Mouse (Mus musculus): ENCODE data around the gene Fggy. TPM values are rescaled to one million over a fixed set of nuclear protein-coding genes. Genes with fewer than 3 reads are reported as not detected.

The Fggy gene
- polyA plus RNA-seq, 1 experiment from 2014 or later, result 5.6 TPM

DNA sequence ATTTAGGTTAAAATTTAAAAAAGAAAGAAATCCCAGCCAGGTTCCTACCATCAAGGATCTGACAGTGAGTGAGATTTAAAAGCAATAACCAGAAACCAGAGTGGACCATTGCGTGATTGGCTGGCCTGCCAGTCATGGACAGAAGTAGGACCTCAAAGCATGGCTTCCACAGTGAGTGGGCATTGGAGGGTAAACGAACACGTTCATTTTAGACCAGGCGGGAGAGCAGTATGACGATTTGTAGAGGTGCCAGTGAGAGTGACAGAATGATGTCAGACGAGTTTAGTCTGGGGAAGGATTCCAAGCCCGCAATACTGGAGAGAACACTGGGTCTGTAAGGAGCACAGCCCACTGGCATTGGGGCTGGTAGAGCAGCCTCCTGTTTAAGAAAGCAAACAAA is 305.0 kb downstream of the Fggy start:
- peak; percentile 37; the same call in 1 of the 2 replicates for ATAC-seq
- Histone ChIP-seq H3K27me3 (replicated peaks; ENCODE audit: control insufficient read depth, insufficient read depth, low read length) (no peaks in the 10 kb centered on the region), H3K36me3 (ENCODE audit: control insufficient read depth, insufficient read depth) (no peaks in the 10 kb centered on the region), H3K27ac (ENCODE audit: low read length) (no peak overlapping the region), H3K4me3 (replicated peaks; ENCODE audit: low read length) (no peak overlapping the region), H3K4me2 (ENCODE audit: low read length) (no peak overlapping the region), H3K9me3 (ENCODE audit: control insufficient read depth, low read length) (no peaks in the 10 kb centered on the region), H3K4me1 (replicated peaks; ENCODE audit: control insufficient read depth, insufficient read depth, low read length) (peaks cover 15% of the 10 kb centered on the region), H3K9ac (replicated peaks; ENCODE audit: low read depth, low read length) (no peak overlapping the region)
- 53% methylated on average over 7 of the region's 7 CpGs for WGBS

- Histone ChIP-seq H3K9ac (replicated peaks; ENCODE audit: low read depth, low read length) (no peak overlapping the region), H3K4me3 (replicated peaks; ENCODE audit: low read length) (no peak overlapping the region), H3K4me1 (replicated peaks; ENCODE audit: control insufficient read depth, insufficient read depth, low read length) (peaks cover 15% of the 10 kb centered on the region), H3K27ac (ENCODE audit: low read length) (no peak overlapping the region), H3K9me3 (ENCODE audit: control insufficient read depth, low read length) (no peaks in the 10 kb centered on the region), H3K36me3 (ENCODE audit: control insufficient read depth, insufficient read depth) (no peaks in the 10 kb centered on the region), H3K27me3 (replicated peaks; ENCODE audit: control insufficient read depth, insufficient read depth, low read length) (no peaks in the 10 kb centered on the region), H3K4me2 (ENCODE audit: low read length) (no peak overlapping the region)
- whole genome bisulfite sequencing, result 55% methylated on average over 6 of the region's 6 CpGs
- ATAC-seq, result peak; percentile 11; the same call in 1 of the 2 replicates
These were observed 305.6 kb downstream of the Fggy start for GRCm38 (mm10) chr4:95862781-95863499.

DNA sequence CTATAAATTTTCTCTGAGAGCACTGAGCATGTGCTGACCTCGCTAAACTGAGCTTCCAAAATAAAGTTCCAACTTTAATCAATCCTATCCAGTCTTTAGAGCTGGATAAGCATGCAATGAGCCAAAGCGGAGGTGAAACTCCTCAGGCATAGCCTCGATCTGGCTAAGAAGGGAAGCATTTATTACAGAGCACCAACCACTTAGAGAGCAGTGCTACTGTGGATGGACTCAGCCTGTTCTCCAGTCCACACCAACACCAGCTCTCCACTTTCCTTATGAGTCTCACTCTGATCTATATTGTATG is 306.1 kb downstream of the Fggy start:
- no peaks in the 10 kb centered on the region for H3K9me3 ChIP-seq (ENCODE audit: control insufficient read depth, low read length)
- H3K4me1 ChIP-seq (replicated peaks; ENCODE audit: control insufficient read depth, insufficient read depth, low read length), result peaks cover 14% of the 10 kb centered on the region
- no peaks in the 10 kb centered on the region for H3K27me3 ChIP-seq (replicated peaks; ENCODE audit: control insufficient read depth, insufficient read depth, low read length)
- no peak overlapping the region for H3K4me3 ChIP-seq (replicated peaks; ENCODE audit: low read length)
- WGBS, result 91% methylated on average over 3 of the region's 3 CpGs
- no peak for ATAC-seq
- no peak overlapping the region for H3K9ac ChIP-seq (replicated peaks; ENCODE audit: low read depth, low read length)
- no peaks in the 10 kb centered on the region for H3K36me3 ChIP-seq (ENCODE audit: control insufficient read depth, insufficient read depth)
- no peak overlapping the region for H3K27ac ChIP-seq (ENCODE audit: low read length)
- H3K4me2 ChIP-seq (ENCODE audit: low read length), result no peak overlapping the region

- Histone ChIP-seq H3K9me3 (ENCODE audit: control insufficient read depth, low read length) (no peaks in the 10 kb centered on the region), H3K4me2 (ENCODE audit: low read length) (no peak overlapping the region), H3K27ac (ENCODE audit: low read length) (no peak overlapping the region), H3K9ac (replicated peaks; ENCODE audit: low read depth, low read length) (no peak overlapping the region), H3K36me3 (ENCODE audit: control insufficient read depth, insufficient read depth) (no peaks in the 10 kb centered on the region), H3K4me1 (replicated peaks; ENCODE audit: control insufficient read depth, insufficient read depth, low read length) (peaks cover 12% of the 10 kb centered on the region), H3K4me3 (replicated peaks; ENCODE audit: low read length) (no peak overlapping the region), H3K27me3 (replicated peaks; ENCODE audit: control insufficient read depth, insufficient read depth, low read length) (no peaks in the 10 kb centered on the region)
- no peak for ATAC-seq
- WGBS, result 86% methylated on average over 5 of the region's 5 CpGs
These were observed 307.9 kb downstream of the Fggy start for GRCm38 (mm10) chr4:95865251-95865650.

GRCm38 (mm10) chr4:95865882-95866281 is 308.6 kb downstream of the Fggy start:
- Histone ChIP-seq H3K27me3 (replicated peaks; ENCODE audit: control insufficient read depth, insufficient read depth, low read length) (no peaks in the 10 kb centered on the region), H3K4me3 (replicated peaks; ENCODE audit: low read length) (no peak overlapping the region), H3K4me1 (replicated peaks; ENCODE audit: control insufficient read depth, insufficient read depth, low read length) (peaks cover 12% of the 10 kb centered on the region), H3K9ac (replicated peaks; ENCODE audit: low read depth, low read length) (no peak overlapping the region), H3K4me2 (ENCODE audit: low read length) (no peak overlapping the region), H3K9me3 (ENCODE audit: control insufficient read depth, low read length) (no peaks in the 10 kb centered on the region), H3K27ac (ENCODE audit: low read length) (no peak overlapping the region), H3K36me3 (ENCODE audit: control insufficient read depth, insufficient read depth) (no peaks in the 10 kb centered on the region)
- 63% methylated on average over 3 of the region's 3 CpGs for WGBS
- no peak for ATAC-seq

DNA sequence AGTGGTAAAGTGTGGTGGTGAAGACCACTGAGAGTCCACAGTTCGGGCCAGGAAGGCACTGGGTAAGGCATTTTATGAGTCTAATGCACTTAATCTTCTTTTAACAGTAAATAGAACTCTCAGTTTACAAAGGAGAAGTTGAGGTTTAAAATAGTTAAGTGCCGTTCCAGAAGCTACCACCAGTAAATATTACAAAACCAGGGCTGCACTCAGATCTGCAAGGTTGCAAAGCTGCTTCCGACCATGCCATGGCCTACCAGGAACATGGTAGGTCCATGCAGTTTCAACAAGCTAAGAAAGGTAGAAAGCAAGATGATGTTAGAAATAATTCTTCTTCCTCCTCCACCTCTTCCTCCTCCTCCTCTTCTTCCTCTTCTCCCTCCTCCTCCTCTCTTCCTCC is 309.8 kb downstream of the Fggy start:
- Histone ChIP-seq H3K4me2 (ENCODE audit: low read length) (no peak overlapping the region), H3K9ac (replicated peaks; ENCODE audit: low read depth, low read length) (no peak overlapping the region), H3K9me3 (ENCODE audit: control insufficient read depth, low read length) (no peaks in the 10 kb centered on the region), H3K27ac (ENCODE audit: low read length) (no peak overlapping the region), H3K4me1 (replicated peaks; ENCODE audit: control insufficient read depth, insufficient read depth, low read length) (peaks cover 12% of the 10 kb centered on the region), H3K4me3 (replicated peaks; ENCODE audit: low read length) (no peak overlapping the region), H3K36me3 (ENCODE audit: control insufficient read depth, insufficient read depth) (no peaks in the 10 kb centered on the region), H3K27me3 (replicated peaks; ENCODE audit: control insufficient read depth, insufficient read depth, low read length) (no peaks in the 10 kb centered on the region)
- WGBS, result 95% methylated on average over 3 of the region's 3 CpGs
- ATAC-seq, result no peak

DNA sequence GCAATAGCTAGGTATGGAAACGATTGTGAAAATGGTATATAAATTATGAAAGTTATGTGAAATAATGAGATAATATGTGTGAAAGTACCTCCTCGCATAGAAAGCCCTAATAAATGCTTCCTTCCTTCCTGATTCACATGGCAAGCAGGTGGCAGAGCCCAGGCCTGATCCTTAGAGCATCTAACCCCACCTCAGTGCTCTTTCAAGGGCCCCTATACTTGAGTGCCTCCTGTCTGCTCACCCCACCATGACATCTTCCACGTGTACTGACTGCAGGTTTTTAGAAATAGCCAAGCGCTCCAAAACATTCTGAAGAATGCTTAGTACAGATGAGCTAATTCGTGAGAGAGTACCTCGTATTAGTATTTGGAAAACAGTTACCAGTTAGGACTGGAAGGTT is 311.0 kb downstream of the Fggy start:
- no peak for ATAC-seq
- no peaks in the 10 kb centered on the region for H3K36me3 ChIP-seq (ENCODE audit: control insufficient read depth, insufficient read depth)
- H3K27ac ChIP-seq (ENCODE audit: low read length), result no peak overlapping the region
- 0 out of 2 replicates have a peak, but pooled peaks cover 2% of the 10 kb centered on the region for H3K4me1 ChIP-seq (replicated peaks; ENCODE audit: control insufficient read depth, insufficient read depth, low read length)
- no peaks in the 10 kb centered on the region for H3K27me3 ChIP-seq (replicated peaks; ENCODE audit: control insufficient read depth, insufficient read depth, low read length)
- H3K4me3 ChIP-seq (replicated peaks; ENCODE audit: low read length), result no peak overlapping the region
- WGBS, result 80% methylated on average over 6 of the region's 6 CpGs
- no peak overlapping the region for H3K9ac ChIP-seq (replicated peaks; ENCODE audit: low read depth, low read length)
- H3K9me3 ChIP-seq (ENCODE audit: control insufficient read depth, low read length), result no peaks in the 10 kb centered on the region
- no peak overlapping the region for H3K4me2 ChIP-seq (ENCODE audit: low read length)

GRCm38 (mm10) chr4:95871216-95871881 is 314.0 kb downstream of the Fggy start:
- Histone ChIP-seq H3K27me3 (replicated peaks; ENCODE audit: control insufficient read depth, insufficient read depth, low read length) (no peaks in the 10 kb centered on the region), H3K9me3 (ENCODE audit: control insufficient read depth, low read length) (no peaks in the 10 kb centered on the region), H3K4me1 (replicated peaks; ENCODE audit: control insufficient read depth, insufficient read depth, low read length) (no peaks in the 10 kb centered on the region), H3K36me3 (ENCODE audit: control insufficient read depth, insufficient read depth) (no peaks in the 10 kb centered on the region), H3K4me2 (ENCODE audit: low read length) (no peak overlapping the region), H3K27ac (ENCODE audit: low read length) (no peak overlapping the region), H3K9ac (replicated peaks; ENCODE audit: low read depth, low read length) (no peak overlapping the region), H3K4me3 (replicated peaks; ENCODE audit: low read length) (no peak overlapping the region)
- WGBS, result 29% methylated on average over 6 of the region's 6 CpGs
- ATAC-seq, result peak; percentile 69

DNA sequence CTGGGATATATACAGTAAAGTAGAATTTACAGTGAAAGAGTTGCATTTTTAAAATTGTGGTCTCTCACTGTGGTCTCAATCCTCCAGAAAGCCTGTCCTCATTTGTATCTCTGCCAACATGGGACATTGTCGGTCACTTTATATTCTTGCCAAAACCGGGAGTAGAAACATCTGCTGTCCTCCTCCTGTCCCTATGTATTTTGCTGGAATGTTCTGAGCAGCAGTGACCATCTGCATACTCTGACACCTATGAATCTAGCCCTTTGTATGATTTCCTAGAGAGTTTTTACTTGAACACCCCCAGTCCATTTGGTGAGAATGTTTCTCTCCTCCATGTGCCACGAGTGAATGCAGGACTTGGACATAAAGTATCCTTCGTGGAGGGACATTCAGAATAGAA is 318.6 kb downstream of the Fggy start:
- no peaks in the 10 kb centered on the region for H3K9me3 ChIP-seq (ENCODE audit: control insufficient read depth, low read length)
- 85% methylated on average over 4 of the region's 4 CpGs for WGBS
- no peak for ATAC-seq
- H3K9ac ChIP-seq (replicated peaks; ENCODE audit: low read depth, low read length), result no peak overlapping the region
- no peaks in the 10 kb centered on the region for H3K27me3 ChIP-seq (replicated peaks; ENCODE audit: control insufficient read depth, insufficient read depth, low read length)
- no peak overlapping the region for H3K27ac ChIP-seq (ENCODE audit: low read length)
- no peak overlapping the region for H3K4me3 ChIP-seq (replicated peaks; ENCODE audit: low read length)
- no peaks in the 10 kb centered on the region for H3K36me3 ChIP-seq (ENCODE audit: control insufficient read depth, insufficient read depth)
- H3K4me2 ChIP-seq (ENCODE audit: low read length), result no peak overlapping the region
- no peaks in the 10 kb centered on the region for H3K4me1 ChIP-seq (replicated peaks; ENCODE audit: control insufficient read depth, insufficient read depth, low read length)
